Mouse (Mus musculus) erythroblast, embryonic 14.5 days (primary cell): ENCODE data around the gene Apba1.

Experiments used
- GATA1 ChIP-seq: IDR thresholded peaks from 2 replicates; pipeline ENCODE4 v1.6.1; 2012; ENCODE audit warnings: low read length, inconsistent platforms, mixed read lengths
- TAL1 ChIP-seq: IDR thresholded peaks from 3 replicates; pipeline ENCODE4 v1.6.1; 2012; ENCODE audit warnings: low read length, inconsistent platforms, mixed read lengths

- TF ChIP-seq GATA1, result no peak
- no peak for TF ChIP-seq TAL1
These were observed 16.7 kb downstream of the Apba1 start for GRCm38 (mm10) chr19:23775356-23775755.
